Mouse (Mus musculus) brain, adult 10 weeks (tissue): ENCODE measurements around the gene Ubox5. TPM values are rescaled to one million over a fixed set of nuclear protein-coding genes. Genes with fewer than 3 reads are reported as not detected.

ENCODE experiments used
- polyA plus RNA-seq: library from polyadenylated mRNA; stranded (reverse); fragments of 350-450 nt; fragmentation: Illumina TruSeq; extraction: RNeasy Lipid Tissue Mini Kit (QIAGEN cat#74804); gene quantifications from one replicate; pipeline ENCODE4 v1.2.3, GENCODE M21; 2015; ENCODE audit warnings: low read depth, low replicate concordance

Gene Ubox5
- 8.8 TPM for polyA plus RNA-seq

DNA sequence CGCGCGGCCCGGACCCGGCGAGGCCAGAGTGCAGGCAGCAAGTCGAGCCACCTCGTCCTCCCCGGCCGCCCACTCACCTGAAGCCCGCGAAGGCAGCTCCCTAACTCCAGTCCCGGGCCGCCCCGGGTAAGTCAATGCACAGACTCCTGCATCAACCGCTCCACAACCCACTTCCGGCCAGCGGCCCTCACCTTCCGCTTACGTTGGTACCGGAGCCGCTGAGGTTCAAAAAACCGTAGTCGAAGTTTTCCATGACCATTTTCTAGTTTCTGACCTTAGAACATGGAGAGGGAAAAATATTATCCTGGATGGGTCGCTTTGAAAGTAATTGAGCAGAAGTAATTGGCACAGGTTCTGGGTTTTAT, at the start of gene Ubox5, which contains the start of gene Fastkd5:
Gene Ubox5 (minus strand): TSS at position 200 of the 365 bp plus-strand sequence.
Gene Fastkd5 (minus strand): TSS at position 189 of the 365 bp plus-strand sequence.

GRCm38 (mm10) chr2:130667559-130667958, 37.7 kb upstream of the Ubox5 start, which contains the start of gene Itpa:
Gene Itpa, plus strand, starts transcription at chr2:130667610.

GRCm38 (mm10) chr2:130664102-130664701, 34.4 kb upstream of the Ubox5 start, which contains the start of gene Ddrgk1:
Gene Ddrgk1, minus strand, starts transcription at chr2:130664659.

GRCm38 (mm10) chr2:130642684-130643369, 13.0 kb upstream of the Ubox5 start, which contains the start of gene Lzts3:
Gene Lzts3, minus strand, starts transcription at chr2:130642803.

GRCm38 (mm10) chr2:130582552-130582951, 47.3 kb downstream of the Ubox5 start, which contains the start of gene Avp:
Gene Avp, minus strand, starts transcription at chr2:130582554.

GRCm38 (mm10) chr2:130575873-130576272, 54.0 kb downstream of the Ubox5 start, which contains the start of gene Oxt:
Gene Oxt, plus strand, starts transcription at chr2:130576173.

GRCm38 (mm10) chr2:130563212-130564055, 66.4 kb downstream of the Ubox5 start, which contains the start of gene Mrps26:
Gene Mrps26, plus strand, starts transcription at chr2:130563742.

Other genes starting within 250 kb of the Ubox5 start
- gene Cpxm1, start 232.5 kb downstream of the Ubox5 start, polyA plus RNA-seq, result 4.3 TPM
- gene Gm28372, start 224.8 kb downstream of the Ubox5 start, polyA plus RNA-seq, result not detected
- gene 1700020A23Rik, start 224.8 kb downstream of the Ubox5 start, polyA plus RNA-seq, result not detected
- gene Tmem239, start 223.6 kb downstream of the Ubox5 start, polyA plus RNA-seq, result not detected
- gene Vps16, start 205.7 kb downstream of the Ubox5 start, polyA plus RNA-seq, result 89.7 TPM
- gene Pced1a, start 205.3 kb downstream of the Ubox5 start, polyA plus RNA-seq, result 20.9 TPM
- gene Ptpra, start 179.8 kb downstream of the Ubox5 start, polyA plus RNA-seq, result 167 TPM
- 82.0 TPM for gene Mrps26, start 66.3 kb downstream of the Ubox5 start, polyA plus RNA-seq
- not detected for gene Oxt, start 53.9 kb downstream of the Ubox5 start, polyA plus RNA-seq
- gene Avp, start 47.5 kb downstream of the Ubox5 start, polyA plus RNA-seq, result not detected
- gene Fastkd5, start within 50 bp of the Ubox5 start, polyA plus RNA-seq, result 7.9 TPM
- gene Lzts3, start 12.8 kb upstream of the Ubox5 start, polyA plus RNA-seq, result 131 TPM
- gene Ddrgk1, start 34.6 kb upstream of the Ubox5 start, polyA plus RNA-seq, result 111 TPM
- gene Itpa, start 37.6 kb upstream of the Ubox5 start, polyA plus RNA-seq, result 83.7 TPM
- 1.7 TPM for gene Slc4a11, start 67.5 kb upstream of the Ubox5 start, polyA plus RNA-seq